Mouse (Mus musculus) hindbrain, postnatal 0 days (tissue): ENCODE results near the gene Ccdc24. TPM values are rescaled to one million over a fixed set of nuclear protein-coding genes. Genes with fewer than 3 reads are reported as not detected.

Experiments
- ATAC-seq: fragments of 200-750 bp; cut with Nextera tagmentation; 2 replicates; pipeline ENCODE4 v1.8.0; 2017; ENCODE audit warnings: mild to moderate bottlenecking, moderate TSS enrichment, moderate library complexity
- DNase-seq: peaks from one replicate; pipeline ENCODE4 v3.0.0-alpha.2; 2015; ENCODE audit warnings: low spot score
- H3K27ac ChIP-seq: fragments of 300-500 bp; sonication (generic); 2 replicates; pipeline ENCODE4 v1.5.1; 2014; ENCODE audit warnings: mild to moderate bottlenecking
- H3K27me3 ChIP-seq: fragments of 300-500 bp; sonication (generic); 2 replicates; pipeline ENCODE4 v1.6.1; 2014; ENCODE audit warnings: low read length, mixed read lengths; ENCODE audit not compliant: insufficient read depth
- H3K36me3 ChIP-seq: fragments of 300-500 bp; sonication (generic); 2 replicates; pipeline ENCODE4 v1.6.1; 2014; ENCODE audit warnings: low read length, mixed read lengths; ENCODE audit not compliant: insufficient read depth
- H3K4me1 ChIP-seq: fragments of 300-500 bp; sonication (generic); 2 replicates; pipeline ENCODE4 v1.6.1; 2014; ENCODE audit warnings: antibody characterized with exemption, low read length, mixed read lengths; ENCODE audit not compliant: insufficient read depth
- H3K4me2 ChIP-seq: fragments of 300-500 bp; sonication (generic); 2 replicates; pipeline ENCODE4 v1.6.1; 2014; ENCODE audit warnings: low read depth, mild to moderate bottlenecking, low read length, moderate library complexity, mixed read lengths
- H3K4me3 ChIP-seq: fragments of 300-500 bp; sonication (generic); 2 replicates; pipeline ENCODE4 v1.5.1; 2014; ENCODE audit warnings: low read length
- H3K9ac ChIP-seq: fragments of 300-500 bp; sonication (generic); replicated peaks from 2 replicates; pipeline ENCODE4 v1.6.1; 2014; ENCODE audit warnings: mild to moderate bottlenecking, low read length, moderate library complexity, mixed read lengths
- H3K9me3 ChIP-seq: fragments of 300-500 bp; sonication (generic); 2 replicates; pipeline ENCODE4 v1.6.1; 2016; ENCODE audit warnings: low read length, mixed read lengths
- CTCF ChIP-seq: IDR thresholded peaks from 2 replicates; pipeline ENCODE4 v1.5.1; 2016; ENCODE audit warnings: antibody characterized with exemption, control low read depth, low read depth
- WGBS: fragments of 180-500 bp; shearing (Covaris S2); extraction: QIAGEN DNeasy Blood & Tissue Kit; methylation state at CpG from one replicate; pipeline ENCODE4 v1.1.7; 2014; 5-methylcytosine and 5-hydroxymethylcytosine counted together
- polyA plus RNA-seq: library from polyadenylated mRNA; unstranded; fragments of >200 nt; fragmentation: Nextera tagmentation; extraction: Ambion mirVana; gene quantifications from 2 replicates; pipeline ENCODE4 v1.2.1, GENCODE M21; 2015
- total RNA-seq: library from RNA; depleted of rRNA; stranded (reverse); fragments of >200 nt; gene quantifications from 2 replicates; pipeline ENCODE4 v1.2.3, GENCODE M21; 2014

Gene Ccdc24
- total and polyA plus RNA-seq, 2 experiments from 2014 or later: 1.7 to 2.0 TPM

DNA sequence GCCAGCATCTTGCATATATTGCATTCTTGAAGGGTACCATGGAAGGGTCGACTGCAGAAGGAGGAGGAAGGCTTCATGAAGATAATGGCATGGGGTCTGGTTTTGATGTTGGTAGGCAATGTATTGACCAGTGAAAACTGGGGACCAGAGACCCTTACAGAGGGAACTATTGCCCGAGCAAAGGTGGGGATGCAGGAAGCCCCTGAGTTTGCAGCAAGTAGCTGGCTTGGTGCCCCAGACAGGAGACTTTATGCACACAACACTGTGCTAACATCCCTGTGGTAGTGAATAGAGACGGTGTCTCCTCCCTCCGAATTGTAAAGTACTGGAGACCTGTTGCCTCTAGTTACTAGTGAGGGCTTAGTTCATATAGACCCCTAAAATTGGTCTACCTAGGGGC is 35.1 kb downstream of the Ccdc24 start:
- Histone ChIP-seq H3K9ac (no peak overlapping the region), H3K4me3 (no peak overlapping the region), H3K27me3 (no peaks in the 10 kb centered on the region), H3K9me3 (no peaks in the 10 kb centered on the region), H3K36me3 (no peaks in the 10 kb centered on the region), H3K27ac (no peak overlapping the region), H3K4me2 (peak overlapping the region; percentile 85), H3K4me1 (peaks cover 6% of the 10 kb centered on the region; the same call in 1 of the 2 replicates)
- DNase-seq (no peak), ATAC-seq (no peak)
- 62% methylated on average over 4 of the region's 4 CpGs for WGBS
- TF ChIP-seq CTCF: no peak

DNA sequence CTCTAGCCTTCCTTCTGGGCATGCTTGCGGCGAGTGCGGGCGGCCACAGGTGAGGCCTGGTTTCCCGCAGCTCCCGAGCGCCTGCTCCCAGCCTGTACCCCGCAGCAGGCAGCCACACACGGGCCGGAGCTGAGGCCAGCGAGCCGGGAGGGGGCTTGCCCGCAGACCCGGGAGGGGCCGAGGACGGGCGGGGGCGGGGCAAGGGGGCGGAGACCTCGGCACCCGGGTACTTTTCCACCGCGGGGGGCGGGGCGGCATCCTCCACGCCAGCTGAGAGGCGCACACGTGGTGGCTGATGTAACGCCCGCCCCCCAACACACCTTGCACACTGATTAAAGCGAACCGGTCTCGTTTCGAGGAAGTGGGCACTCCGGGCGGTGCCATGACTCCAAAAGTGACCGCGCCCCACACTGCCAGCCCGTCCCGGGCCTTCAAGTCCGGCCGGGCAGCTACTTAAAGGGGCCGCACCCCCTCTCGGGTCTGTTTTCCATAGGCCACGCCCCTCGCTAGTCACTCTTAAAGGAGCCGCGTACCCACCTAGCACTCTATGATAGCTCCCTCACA is 36.1 kb downstream of the Ccdc24 start:
- Histone ChIP-seq H3K36me3 (no peaks in the 10 kb centered on the region), H3K4me1 (peaks cover 6% of the 10 kb centered on the region; the same call in 1 of the 2 replicates), H3K27ac (peak overlapping the region; percentile 94), H3K4me2 (peak overlapping the region; percentile 85), H3K9me3 (no peaks in the 10 kb centered on the region), H3K4me3 (peak overlapping the region; percentile 74), H3K27me3 (no peaks in the 10 kb centered on the region), H3K9ac (peak overlapping the region; percentile 94)
- no peak for TF ChIP-seq CTCF
- DNase-seq (peak; percentile 93), ATAC-seq (peak; percentile 89)
- 0% methylated on average over 39 of the region's 48 CpGs for WGBS

DNA sequence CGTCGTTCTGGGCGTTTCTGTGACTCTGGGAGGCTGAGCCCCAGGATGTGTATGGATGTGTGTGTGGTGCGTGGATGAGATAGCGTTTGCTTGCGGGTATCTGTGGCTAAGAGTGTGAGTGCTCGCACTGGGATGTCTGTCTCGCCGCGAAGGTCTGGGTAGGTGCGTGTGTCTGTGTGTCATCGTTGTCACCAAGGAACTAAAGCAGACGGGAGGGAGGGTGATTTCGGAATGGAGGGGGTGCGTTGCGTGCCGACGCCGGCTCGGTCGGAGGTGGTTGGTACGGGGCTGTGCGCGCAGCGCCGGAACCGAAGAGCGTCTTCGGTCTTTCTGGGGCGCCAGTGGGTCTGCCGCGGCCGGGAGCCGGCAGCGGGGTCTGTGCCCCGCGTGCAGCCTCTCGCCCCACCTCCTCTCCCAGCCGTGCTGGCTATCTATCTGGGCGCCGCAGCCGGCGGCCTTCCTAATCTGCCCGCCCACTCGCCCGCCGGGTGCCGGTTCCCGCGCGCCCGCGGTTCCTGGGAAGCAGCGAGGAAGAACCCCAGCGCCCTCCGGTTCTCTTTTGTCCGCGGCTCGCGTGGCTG is 36.7 kb downstream of the Ccdc24 start:
- under 1% methylated on average over 60 of the region's 60 CpGs for WGBS
- DNase-seq (peak; percentile 62), ATAC-seq (peak; percentile 47)
- peak overlapping the region; percentile 85 for H3K4me2 ChIP-seq
- peak overlapping the region; percentile 74 for H3K4me3 ChIP-seq
- H3K9me3 ChIP-seq: no peaks in the 10 kb centered on the region
- H3K4me1 ChIP-seq: peaks cover 6% of the 10 kb centered on the region; the same call in 1 of the 2 replicates
- H3K27ac ChIP-seq: peak overlapping the region; percentile 94
- no peaks in the 10 kb centered on the region for H3K27me3 ChIP-seq
- peak overlapping the region; percentile 94 for H3K9ac ChIP-seq
- TF ChIP-seq CTCF: no peak
- H3K36me3 ChIP-seq: no peaks in the 10 kb centered on the region

DNA sequence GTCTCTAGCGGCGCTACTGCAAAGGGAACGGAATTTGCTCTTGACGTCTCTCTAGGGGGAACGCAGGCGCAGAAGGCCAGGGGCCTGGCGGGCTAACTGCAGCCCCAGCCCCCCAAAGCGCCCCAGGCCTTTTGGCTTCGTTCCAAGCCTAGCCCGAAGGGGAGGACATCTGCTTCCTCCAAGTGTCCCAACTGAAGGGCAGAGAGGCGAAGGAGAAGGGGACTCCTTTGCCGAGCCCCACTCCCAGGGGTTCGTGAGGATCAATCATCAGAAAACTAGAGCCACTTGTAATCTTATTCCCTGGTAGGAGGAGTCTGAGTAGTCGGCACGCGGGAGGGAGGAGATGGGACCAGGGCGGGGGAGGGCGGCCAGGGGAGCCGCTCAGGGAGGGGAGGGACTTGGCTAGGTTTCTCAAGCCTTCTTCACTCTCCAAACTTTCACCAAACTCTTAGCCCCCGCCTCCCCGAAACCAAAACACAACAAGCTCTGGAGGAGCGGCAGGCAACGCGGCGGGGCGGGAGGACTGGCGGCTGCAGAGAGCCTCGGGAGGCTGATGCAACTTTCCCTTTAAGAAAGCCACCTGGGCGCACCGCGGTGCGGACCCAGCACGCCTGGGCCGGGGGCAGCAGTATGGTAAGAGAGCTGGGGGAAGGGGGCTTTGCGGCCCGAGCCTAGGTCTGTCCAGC is 37.4 kb downstream of the Ccdc24 start:
- Histone ChIP-seq H3K4me1 (peaks cover 6% of the 10 kb centered on the region; the same call in 1 of the 2 replicates), H3K4me2 (peak overlapping the region; percentile 85), H3K27me3 (no peaks in the 10 kb centered on the region), H3K9ac (peak overlapping the region; percentile 94), H3K9me3 (no peaks in the 10 kb centered on the region), H3K4me3 (peak overlapping the region; percentile 74), H3K36me3 (no peaks in the 10 kb centered on the region), H3K27ac (peak overlapping the region; percentile 94)
- TF ChIP-seq CTCF: peak; percentile 38; the same call in 1 of the 2 replicates
- ATAC-seq (peak; percentile 68), DNase-seq (peak; percentile 81)
- WGBS: under 1% methylated on average over 35 of the region's 36 CpGs

DNA sequence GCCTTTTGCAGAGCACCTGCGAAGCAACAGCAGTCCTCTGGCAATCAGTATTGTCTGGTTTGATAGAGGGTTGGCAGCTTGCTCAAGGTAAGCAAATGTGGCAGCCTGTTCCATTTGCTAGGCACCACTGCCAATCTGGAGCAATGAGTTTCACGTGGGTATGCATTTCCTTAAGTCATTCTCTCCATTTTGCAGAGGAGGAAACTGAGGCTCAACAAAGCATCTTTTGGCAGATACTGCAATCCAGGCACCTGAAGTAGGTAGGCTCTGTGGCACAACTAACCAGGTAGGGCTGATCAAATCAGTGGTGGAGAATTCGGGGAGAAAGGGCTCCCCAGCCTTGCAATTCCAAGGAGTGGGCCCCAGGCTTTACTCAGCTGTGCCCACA is 37.9 kb downstream of the Ccdc24 start, which contains the start of gene Slc6a9:
Gene Slc6a9, plus strand, starts transcription at position 50 of the 388 bp plus-strand sequence.
- H3K9ac ChIP-seq: peak within 1 kb of the TSS; percentile 94
- no peak for DNase-seq
- peak within 1 kb of the TSS; percentile 85 for H3K4me2 ChIP-seq
- peak within 1 kb of the TSS; percentile 74 for H3K4me3 ChIP-seq
- peak within 1 kb of the TSS; percentile 94 for H3K27ac ChIP-seq
- peaks cover 6% of the 10 kb centered on the region; the same call in 1 of the 2 replicates for H3K4me1 ChIP-seq
- H3K9me3 ChIP-seq: no peaks in the 10 kb centered on the region
- 30% methylated on average over 3 of the region's 3 CpGs for WGBS
- H3K36me3 ChIP-seq: no peaks in the 10 kb centered on the region
- H3K27me3 ChIP-seq: no peaks in the 10 kb centered on the region
- no peak for ATAC-seq
- no peak for TF ChIP-seq CTCF

DNA sequence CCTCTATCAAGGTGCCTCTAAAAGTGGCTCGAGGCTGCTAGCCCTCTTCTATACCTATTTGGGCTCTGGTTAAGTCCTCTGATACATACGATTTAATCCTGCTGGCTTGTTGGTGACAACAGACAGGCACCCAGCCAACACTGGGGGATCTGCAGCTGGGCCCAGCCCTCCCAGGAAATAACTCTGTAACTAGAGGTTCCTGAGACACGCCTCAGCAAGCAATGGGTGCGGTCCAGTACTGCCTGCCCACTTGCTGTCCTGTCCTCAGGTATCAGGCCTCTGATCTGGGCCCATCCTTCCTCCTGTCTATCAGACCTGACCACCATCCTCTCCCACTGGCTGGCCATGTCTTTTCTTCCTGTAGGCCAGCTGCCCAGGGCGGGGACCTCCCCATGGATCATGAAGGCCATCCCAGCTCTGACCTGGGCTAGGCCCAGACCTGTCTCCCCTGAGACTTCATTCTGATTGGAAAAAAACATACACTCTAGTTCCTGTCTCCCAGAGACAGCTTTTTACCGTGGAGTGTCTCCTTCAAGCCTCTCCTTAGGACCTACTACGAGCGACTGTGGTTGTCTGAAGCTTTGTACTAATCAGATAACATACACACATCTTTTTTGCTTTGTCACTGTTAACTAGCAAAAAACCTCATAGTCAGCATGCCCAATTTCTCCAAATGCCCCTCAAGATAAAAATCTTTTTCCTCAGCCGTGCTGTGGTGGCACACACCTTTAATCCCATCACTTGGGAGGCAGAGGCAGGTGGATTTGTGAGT is 40.3 kb downstream of the Ccdc24 start:
- Histone ChIP-seq H3K4me2 (no peak overlapping the region), H3K27ac (no peak overlapping the region), H3K4me3 (no peak overlapping the region), H3K36me3 (no peaks in the 10 kb centered on the region), H3K9ac (no peak overlapping the region), H3K27me3 (no peaks in the 10 kb centered on the region), H3K9me3 (no peaks in the 10 kb centered on the region), H3K4me1 (peaks cover 4% of the 10 kb centered on the region; the same call in 1 of the 2 replicates)
- TF ChIP-seq CTCF: no peak
- WGBS: 80% methylated on average over 9 of the region's 9 CpGs
- ATAC-seq (no peak), DNase-seq (no peak)
